Mouse (Mus musculus) liver, embryonic 14.5 days (tissue): ENCODE results near the gene Zfp960.
"Not testable (repeated sequence)": the region's sequence is repeated elsewhere in the genome, so short reads cannot be mapped to it uniquely, and the experiment has no call there.

Experiments
- CTCF ChIP-seq: IDR thresholded peaks from 2 replicates; pipeline ENCODE4 v1.5.1; 2016; ENCODE audit warnings: antibody characterized with exemption, low read depth, control low read depth
- EP300 ChIP-seq: IDR thresholded peaks from 2 replicates; pipeline ENCODE4 v1.6.1; 2016; ENCODE audit warnings: antibody characterized with exemption, low read depth

- not testable (repeated sequence) for TF ChIP-seq EP300, CTCF
These were observed at the start of gene Zfp960 for GRCm38 (mm10) chr17:17063628-17064494.
